Mouse (Mus musculus): Measurements from ENCODE around the gene Cadm1.

The Cadm1 gene

GRCm38 (mm10) chr9:47866001-47866400 lies 336.0 kb downstream of the Cadm1 start:
- DNase-seq (ENCODE audit: low spot score in 2 of 2): no peak

GRCm38 (mm10) chr9:47867474-47867873 lies 337.5 kb downstream of the Cadm1 start:
- no peak for DNase-seq (ENCODE audit: low spot score in 2 of 2)

DNA sequence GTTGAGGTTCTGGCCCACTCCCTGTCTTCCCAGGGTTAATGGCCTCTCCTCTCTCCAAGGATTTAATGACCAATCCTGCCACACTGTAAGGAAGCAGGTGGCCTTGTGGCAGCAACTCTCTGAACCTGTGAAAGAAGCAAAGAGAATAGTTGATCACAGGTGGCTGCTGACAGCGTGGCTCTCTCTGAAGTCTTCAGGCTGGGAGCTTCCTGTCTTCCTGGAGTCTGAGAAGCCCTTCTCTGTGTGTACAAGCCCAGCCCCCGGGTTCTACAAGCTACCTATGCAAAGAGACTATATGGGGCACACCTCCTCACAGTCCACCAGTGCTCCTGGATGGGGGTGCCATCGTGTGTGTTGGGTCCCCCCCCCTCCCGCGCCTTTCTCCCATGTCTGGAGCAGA lies 339.7 kb downstream of the Cadm1 start:
- no peak for DNase-seq (ENCODE audit: low spot score in 2 of 2)

- DNase-seq (ENCODE audit: low spot score in 2 of 2): no peak
Observed at GRCm38 (mm10) chr9:47876557-47877206, 346.7 kb downstream of the Cadm1 start.

- DNase-seq (ENCODE audit: low spot score in 2 of 2): no peak
Observed at GRCm38 (mm10) chr9:47880171-47880570, 350.2 kb downstream of the Cadm1 start.

DNA sequence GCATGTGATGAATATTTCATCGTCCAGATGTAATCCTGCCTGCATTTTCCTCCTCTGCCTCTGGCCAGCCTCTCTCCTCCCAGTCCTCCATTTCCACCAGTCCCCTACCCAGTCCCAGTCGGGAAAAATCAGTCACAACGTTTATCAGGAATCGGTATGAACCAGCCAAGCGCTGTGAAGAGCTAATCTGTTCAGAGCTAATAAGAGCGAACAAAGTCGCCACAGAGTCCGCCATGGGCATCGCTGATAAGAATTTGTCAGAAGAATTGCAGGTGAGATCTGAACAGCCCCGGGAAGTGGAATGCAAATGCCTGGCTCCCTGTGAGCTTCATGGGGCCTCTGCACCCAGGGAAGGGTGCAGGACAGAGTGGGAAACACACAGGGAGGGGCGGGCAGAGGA lies 352.4 kb downstream of the Cadm1 start:
- no peak for DNase-seq (ENCODE audit: low spot score in 2 of 2)

GRCm38 (mm10) chr9:47891721-47892120 lies 361.7 kb downstream of the Cadm1 start:
- no peak for DNase-seq (ENCODE audit: low spot score in 2 of 2)

GRCm38 (mm10) chr9:47892995-47893394 lies 363.0 kb downstream of the Cadm1 start:
- no peak for DNase-seq (ENCODE audit: low spot score in 2 of 2)

- DNase-seq (ENCODE audit: low spot score in 2 of 2): no peak
Observed at GRCm38 (mm10) chr9:47894096-47894495, 364.1 kb downstream of the Cadm1 start.

DNA sequence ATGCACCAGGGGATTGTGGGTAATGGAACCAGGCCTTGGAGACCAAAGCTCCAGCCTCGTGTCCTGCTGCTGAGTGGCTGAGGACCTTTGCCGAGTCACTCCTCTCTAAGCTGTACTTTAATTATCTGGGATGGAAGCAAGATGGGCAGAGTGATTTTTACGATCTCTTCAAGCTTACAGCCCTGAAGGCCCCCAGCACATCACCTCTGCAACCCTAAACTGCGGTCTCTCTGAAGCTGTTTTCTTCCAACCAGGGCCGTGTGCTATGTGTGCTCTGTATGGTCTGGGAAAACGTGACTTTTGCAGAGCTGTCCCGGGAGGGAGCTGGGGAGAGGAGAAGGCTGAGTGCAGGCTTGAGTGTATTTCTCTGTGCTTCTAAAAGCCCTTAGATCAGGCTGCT lies 364.7 kb downstream of the Cadm1 start:
- DNase-seq (ENCODE audit: low spot score in 2 of 2): no peak

GRCm38 (mm10) chr9:47895121-47895520 lies 365.1 kb downstream of the Cadm1 start:
- no peak for DNase-seq (ENCODE audit: low spot score in 2 of 2)

DNA sequence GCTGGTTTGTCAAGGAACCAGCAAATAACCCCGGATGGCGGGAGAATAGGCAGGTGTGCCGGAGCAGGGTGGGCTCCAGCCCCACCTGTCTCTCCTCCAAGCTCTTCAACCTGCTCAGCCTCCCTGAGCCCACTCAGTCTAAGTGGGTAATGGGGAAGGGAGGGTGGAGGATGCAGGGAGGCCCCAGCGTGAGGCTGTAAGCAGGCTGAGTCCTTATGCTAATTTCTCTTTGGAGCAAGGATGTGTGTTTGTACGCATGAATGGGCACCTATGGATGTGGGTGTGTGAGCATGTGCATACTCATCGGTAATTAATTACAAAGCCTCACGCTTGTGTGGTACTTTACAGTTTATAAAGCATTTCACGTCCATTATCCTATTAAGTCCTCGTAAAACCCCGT lies 370.8 kb downstream of the Cadm1 start:
- no peak for DNase-seq (ENCODE audit: low spot score in 2 of 2)

- no peak for DNase-seq (ENCODE audit: low spot score in 2 of 2)
Observed at GRCm38 (mm10) chr9:47903661-47904060, 373.7 kb downstream of the Cadm1 start.

GRCm38 (mm10) chr9:47904339-47904922 lies 374.5 kb downstream of the Cadm1 start:
- no peak for DNase-seq (ENCODE audit: low spot score in 2 of 2)

- no peak for DNase-seq (ENCODE audit: low spot score in 2 of 2)
Observed at GRCm38 (mm10) chr9:47906521-47906920, 376.5 kb downstream of the Cadm1 start.

Measured in heart, adult 9 months (tissue).